Comparison of ENCODE assay signal across 13 mouse cellular contexts in genomic region chr2:143806140-143806923, GRCm38 (mm10). TPM values are rescaled to one million over a fixed set of nuclear protein-coding genes. Genes with fewer than 3 reads are reported as not detected.
DNase-seq lines count a peak whose midpoint lies in the region; ATAC-seq and TF ChIP-seq lines count a peak whose summit lies in the region.
"Had no signal": no experiment of that assay in that cellular context is flagged by ENCODE, and none has a peak within 500 bp of the region (broad histone marks: within the 10 kb centered on the region; RNA-seq: fewer than 3 reads in every experiment).

No protein-coding gene starts in this region.

- no peak for DNase-seq in heart, postnatal 10 days
- peak; percentile 13 for DNase-seq in ES-CJ7 (ENCODE audit: low read depth, low spot score)
- peak; percentile 20 for DNase-seq in kidney, adult 18-20 months
- DNase-seq in lung, adult 2 months = peak; percentile 41
- DNase-seq in gastrocnemius, adult 8-10 months (ENCODE audit: low spot score in 2 of 2) = no peak
- DNase-seq in gastrocnemius, postnatal 10 days = no peak
- DNase-seq: thymus, adult 18-20 months had no signal

- no peak overlapping the region for H3K9ac ChIP-seq in heart, embryonic 15.5 days
- H3K9ac ChIP-seq: liver, embryonic 15.5 days; neural tube, embryonic 13.5 days had no signal

- intact Hi-C loops in heart, postnatal 10 days (cut with DNase I) = no loop called here

- TF ChIP-seq POLR2A in lung, adult 2 months (IDR thresholded peaks at IDR 0.05; ENCODE audit: borderline replicate concordance, extremely low read depth, low read depth, low read length) = no peak

- no peaks in the 10 kb centered on the region for H3K36me3 ChIP-seq in heart, embryonic 15.5 days
- H3K36me3 ChIP-seq: liver, embryonic 15.5 days had no signal

- WGBS in heart, embryonic 15.5 days = 52% methylated on average over 15 of the region's 15 CpGs
- 61% methylated on average over 15 of the region's 15 CpGs for WGBS in lung, adult 2 months

- peaks cover 5% of the 10 kb centered on the region; the same call in 1 of the 2 replicates for H3K4me1 ChIP-seq in heart, embryonic 15.5 days (replicated peaks)
- no peaks in the 10 kb centered on the region; the same call in 1 of the 2 replicates for H3K4me1 ChIP-seq in lung, adult 2 months (ENCODE audit: control insufficient read depth, insufficient read depth, low read length)
- H3K4me1 ChIP-seq: liver, embryonic 15.5 days had no signal

- no peak overlapping the region for H3K4me3 ChIP-seq in heart, embryonic 15.5 days
- H3K4me3 ChIP-seq in lung, adult 2 months (replicated peaks; ENCODE audit: extremely low read depth, low read depth, low read length) = no peak overlapping the region
- H3K4me3 ChIP-seq: liver, embryonic 15.5 days; neural tube, embryonic 13.5 days had no signal

- no peak for TF ChIP-seq CTCF in lung, adult 2 months (IDR thresholded peaks at IDR 0.05; ENCODE audit: insufficient read depth, low read length)

- H3K4me2 ChIP-seq in heart, embryonic 15.5 days = peak overlapping the region; percentile 28; the same call in 1 of the 2 replicates
- H3K4me2 ChIP-seq: liver, embryonic 15.5 days; neural tube, embryonic 13.5 days had no signal

- no peak for ATAC-seq in heart, embryonic 15.5 days (replicated peaks; ENCODE audit: insufficient number of reproducible peaks, insufficient read depth, low FRiP score, low read depth)
- ATAC-seq in megakaryocyte progenitor cell, adult 5-6 weeks (replicated peaks; ENCODE audit: poor library complexity) = no peak
- ATAC-seq: activated CD4-positive, CD25-positive, alpha-beta regulatory T cell, adult 4 months had no signal

- no peaks in the 10 kb centered on the region for H3K9me3 ChIP-seq in heart, embryonic 15.5 days (replicated peaks)
- H3K9me3 ChIP-seq: liver, embryonic 15.5 days; neural tube, embryonic 13.5 days had no signal

- no peak overlapping the region for H3K27ac ChIP-seq in heart, embryonic 15.5 days
- H3K27ac ChIP-seq: liver, embryonic 15.5 days; neural tube, embryonic 13.5 days had no signal

- H3K27me3 ChIP-seq in heart, embryonic 15.5 days = 0 out of 2 replicates have a peak, but pooled peaks cover 3% of the 10 kb centered on the region
- H3K27me3 ChIP-seq: liver, embryonic 15.5 days; neural tube, embryonic 13.5 days had no signal

RNA-seq across cellular contexts. Expression of gene Bfsp1, which starts 56.6 kb away (rescaled TPM):
- 1.5 and 1.8 TPM in 2 replicates for polyA plus RNA-seq in heart, embryonic 15.5 days (2015; fragmentation: Nextera tagmentation; extraction: Ambion mirVana)
- total RNA-seq in heart, postnatal 10 days (2021) = under 1 TPM; 0.62 to 0.82 TPM
- 1.3 and 1.5 TPM in 2 replicates for polyA plus RNA-seq in lung, adult 2 months (2012; rRNA removed)
- 0.07 TPM in 1 of 2 replicates, not detected in the other for total RNA-seq in megakaryocyte progenitor cell, adult 5-6 weeks (2015)
- total RNA-seq in megakaryocyte progenitor cell, adult 5-6 weeks (2017) = 0.50 TPM in 1 of 2 replicates, not detected in the other
- under 1 TPM in 2 of 4 experiments, not detected in 2; 0.19 to 0.22 TPM for total RNA-seq in gastrocnemius, adult 8-10 months (2022)
- total RNA-seq in gastrocnemius, postnatal 10 days (2021) = under 1 TPM; 0.78 to 0.93 TPM
- total RNA-seq: granulocyte monocyte progenitor cell, adult 5-6 weeks had no signal

Comparison
In these comparisons a context has a peak if more than half of its experiments do, and no peak if none do; other contexts are left out.
1. DNase-seq: peak in ES-CJ7 (single experiment), kidney, adult 18-20 months (single experiment) and lung, adult 2 months (single experiment); none in heart, postnatal 10 days (0 of 2), gastrocnemius, adult 8-10 months (0 of 2) and gastrocnemius, postnatal 10 days (single experiment).